Mouse (Mus musculus) heart, postnatal 0 days (tissue): ENCODE measurements around the gene Rps27.

Source experiments
- CTCF ChIP-seq: IDR thresholded peaks from 2 replicates; pipeline ENCODE4 v1.5.1; 2016; ENCODE audit warnings: antibody characterized with exemption, control low read depth, low read depth
- EP300 ChIP-seq: IDR thresholded peaks from 2 replicates; pipeline ENCODE4 v1.6.1; 2016; ENCODE audit warnings: antibody characterized with exemption, low read depth

DNA sequence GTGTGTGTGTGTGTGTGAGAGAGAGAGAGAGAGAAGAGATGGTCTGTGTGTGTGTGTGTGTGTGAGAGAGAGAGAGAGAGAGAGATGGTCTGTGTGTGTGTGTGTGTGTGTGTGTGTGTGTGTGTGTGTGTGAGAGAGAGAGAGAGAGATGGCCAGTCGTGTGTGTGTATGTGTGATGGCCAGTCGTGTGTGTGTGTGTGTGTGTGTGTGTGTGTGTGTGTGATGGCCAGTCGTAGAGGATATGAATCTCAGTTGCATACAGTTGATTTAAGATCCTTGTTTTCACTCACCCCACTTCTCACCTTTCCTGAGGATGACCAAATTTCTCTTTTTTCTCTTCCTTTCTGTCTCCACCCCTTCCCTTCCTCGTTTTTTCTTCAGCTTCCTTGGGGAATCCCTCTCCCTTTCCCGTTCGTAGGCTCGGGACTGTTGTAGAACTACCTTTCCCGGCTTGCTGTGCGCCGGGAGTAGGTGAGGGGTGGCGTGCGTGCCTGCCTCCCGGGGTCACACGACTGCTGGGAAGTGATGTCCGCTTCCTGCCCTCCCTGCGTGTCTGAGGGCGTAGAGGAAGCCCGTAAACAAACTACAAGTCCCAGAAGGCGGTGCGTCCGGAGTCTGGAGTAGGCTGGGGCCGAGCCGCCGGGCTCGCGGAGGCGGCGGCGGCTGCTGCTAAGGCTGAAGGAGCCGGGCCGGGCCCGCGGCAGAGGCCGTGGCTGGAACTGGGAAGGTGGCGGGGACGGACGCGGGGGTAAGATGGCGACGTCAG lies 40.4 kb upstream of the Rps27 start, which contains the start of gene Crtc2:
- TF ChIP-seq CTCF (no peak), EP300 (peak; percentile 40; the same call in 1 of the 2 replicates)
